Mouse (Mus musculus) frontal cortex, postnatal 14 days (tissue): ENCODE measurements around the gene Nos1ap.

Experiments
- DNase-seq, 2 experiments: peaks; one replicate each; pipeline ENCODE4 v3.0.0; 2022; ENCODE audit warnings: low spot score in 2 of 2

Nos1ap gene

GRCm38 (mm10) chr1:170363746-170364145, 225.9 kb downstream of the Nos1ap start:
- DNase-seq: no peak

DNA sequence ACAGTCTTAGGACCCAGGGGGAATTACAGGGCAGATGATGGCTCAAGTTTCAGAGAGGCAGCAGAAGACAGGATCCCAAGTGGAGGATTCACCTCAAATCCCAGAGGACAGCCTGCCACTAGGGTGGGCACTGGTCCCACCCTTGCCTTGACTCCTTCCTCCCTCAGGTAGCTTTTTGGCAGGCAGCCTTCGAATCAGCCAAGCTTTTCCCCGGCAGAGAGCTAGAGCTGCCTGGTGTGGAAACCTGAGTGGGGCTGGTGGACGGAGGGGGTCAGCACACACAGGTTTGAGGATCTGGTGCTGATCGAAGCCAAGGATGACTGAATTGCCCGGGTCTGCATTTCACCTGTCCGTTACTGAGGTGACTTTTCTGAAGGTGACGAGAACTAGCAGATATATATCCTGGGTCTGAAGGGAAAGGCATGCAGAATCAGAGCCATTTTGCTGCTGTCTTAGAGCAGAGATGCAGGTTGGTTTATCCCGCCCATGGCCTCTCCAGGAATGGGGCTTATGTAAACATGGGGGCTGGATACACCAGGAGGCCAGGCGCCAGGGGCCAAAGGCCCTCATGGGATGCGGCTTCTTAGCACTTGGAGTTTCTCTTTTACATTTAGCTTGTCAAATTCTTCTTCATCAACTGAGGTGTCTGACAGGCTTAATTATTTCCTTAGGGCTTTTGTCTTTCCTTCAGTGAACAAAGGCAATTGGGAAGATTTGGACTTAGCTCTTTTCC, 229.3 kb downstream of the Nos1ap start:
- no peak for DNase-seq

DNA sequence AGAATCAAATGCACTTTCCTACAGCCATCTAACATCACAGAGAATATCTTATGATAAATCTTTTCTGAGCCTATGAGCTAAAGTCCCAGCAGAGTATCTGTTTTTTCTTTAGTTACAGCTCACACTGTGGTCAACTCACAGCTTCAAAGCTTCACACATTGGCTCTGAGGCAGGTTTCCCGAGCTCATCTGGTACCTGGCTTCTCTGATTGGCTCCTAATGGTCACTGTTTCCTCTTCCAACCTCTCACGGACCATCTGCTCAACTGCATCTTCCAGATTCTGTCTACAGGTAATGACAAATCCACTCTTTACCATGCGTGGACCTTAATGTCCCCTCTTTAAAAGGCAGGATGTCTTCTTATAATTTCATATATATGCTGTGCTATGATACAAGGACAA, 236.3 kb downstream of the Nos1ap start:
- no peak for DNase-seq

DNA sequence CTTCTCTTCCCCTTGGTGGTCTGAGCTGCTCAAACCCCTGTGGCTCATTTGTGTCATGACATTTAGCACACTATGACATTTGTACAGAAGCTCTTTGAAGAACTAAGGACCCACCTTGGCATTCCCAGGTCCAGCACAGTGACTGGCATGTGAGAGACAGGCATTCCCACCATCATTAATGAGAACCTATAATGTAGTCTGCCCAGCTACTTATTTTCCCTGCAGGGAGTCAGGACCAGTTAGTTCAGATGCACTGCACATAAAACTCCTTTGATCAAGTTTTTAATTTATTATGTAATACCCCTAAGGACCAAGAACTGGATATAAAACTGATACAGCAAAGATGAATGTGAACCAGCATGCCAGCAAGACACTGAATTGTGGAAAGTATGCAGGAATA, 238.6 kb downstream of the Nos1ap start:
- no peak for DNase-seq

DNA sequence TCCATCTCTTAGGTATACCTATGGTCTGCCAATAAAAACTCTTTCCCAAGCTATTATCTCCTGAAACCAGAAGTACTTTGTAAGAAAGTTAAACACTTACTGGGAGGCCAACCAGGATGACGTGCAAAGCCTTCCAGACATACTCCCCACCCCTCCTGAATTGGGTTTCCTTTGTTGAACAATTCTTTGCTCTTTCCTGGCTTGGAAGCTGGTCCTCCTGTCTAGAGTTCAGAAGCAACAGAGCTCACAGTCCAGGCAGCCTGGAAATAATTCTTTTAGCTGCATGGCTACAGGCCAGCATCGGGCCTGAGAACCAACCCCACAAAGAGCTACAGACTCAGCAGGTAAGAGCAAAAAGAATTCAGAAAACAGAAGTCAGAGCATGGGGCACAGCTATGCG, 243.4 kb downstream of the Nos1ap start:
- no peak for DNase-seq

DNA sequence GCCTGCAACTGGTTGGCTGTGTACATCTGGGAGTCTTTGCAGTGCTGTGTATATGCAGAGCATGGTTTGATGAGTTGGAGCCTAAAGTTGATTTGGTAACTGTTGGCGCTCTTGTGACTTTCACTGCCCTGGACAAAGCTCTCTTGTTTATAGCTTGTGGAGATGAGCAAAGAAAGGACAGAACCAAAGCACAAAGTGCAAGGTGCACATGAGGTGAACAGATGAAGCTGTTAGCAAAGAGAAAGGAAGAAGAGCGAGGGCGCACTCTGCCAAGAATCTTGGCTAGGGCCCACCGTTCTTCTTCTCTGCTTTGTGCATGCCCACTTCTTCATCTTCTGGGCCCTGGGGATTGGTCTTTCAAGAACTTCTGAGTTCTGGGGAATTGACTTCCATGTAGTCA, 245.8 kb downstream of the Nos1ap start:
- DNase-seq: no peak

DNA sequence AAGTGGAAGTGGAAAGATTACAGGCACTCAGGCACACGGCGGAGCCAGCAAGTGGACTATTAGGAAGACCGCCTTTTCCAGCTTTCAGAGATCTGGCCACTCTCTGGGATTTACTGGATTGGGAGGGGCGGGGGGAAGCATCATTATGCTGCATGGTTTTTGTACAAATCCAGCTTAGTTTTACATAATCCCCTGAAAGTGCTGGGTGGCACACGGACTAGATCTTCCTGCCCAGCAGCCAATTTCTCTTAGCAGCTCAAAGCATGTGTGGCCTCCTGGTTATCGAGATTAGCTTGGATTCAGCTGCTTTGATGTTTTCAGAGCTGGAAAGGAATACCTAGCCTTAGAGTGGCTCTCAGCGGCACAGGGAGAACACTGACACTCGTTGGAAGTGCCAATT, 246.6 kb downstream of the Nos1ap start:
- no peak for DNase-seq

DNA sequence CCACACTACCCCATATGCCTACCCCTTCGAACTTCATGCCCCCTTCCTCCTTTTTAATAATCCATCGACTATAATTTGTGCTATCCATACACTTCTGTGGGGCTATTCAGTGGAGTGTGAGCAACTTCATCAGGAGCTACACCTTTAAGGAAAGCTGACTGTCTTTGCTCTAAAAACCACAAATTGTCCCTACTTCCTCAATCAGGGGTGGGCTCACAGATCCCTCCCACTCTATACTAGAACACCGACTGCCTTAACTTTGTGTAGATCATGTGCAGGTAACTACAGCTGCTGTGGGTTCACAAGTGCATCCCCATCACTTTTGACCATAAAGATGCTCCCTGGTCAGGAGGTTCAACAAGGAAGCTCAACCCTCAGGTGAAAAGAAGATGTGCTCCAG, 249.7 kb downstream of the Nos1ap start:
- DNase-seq: no peak

DNA sequence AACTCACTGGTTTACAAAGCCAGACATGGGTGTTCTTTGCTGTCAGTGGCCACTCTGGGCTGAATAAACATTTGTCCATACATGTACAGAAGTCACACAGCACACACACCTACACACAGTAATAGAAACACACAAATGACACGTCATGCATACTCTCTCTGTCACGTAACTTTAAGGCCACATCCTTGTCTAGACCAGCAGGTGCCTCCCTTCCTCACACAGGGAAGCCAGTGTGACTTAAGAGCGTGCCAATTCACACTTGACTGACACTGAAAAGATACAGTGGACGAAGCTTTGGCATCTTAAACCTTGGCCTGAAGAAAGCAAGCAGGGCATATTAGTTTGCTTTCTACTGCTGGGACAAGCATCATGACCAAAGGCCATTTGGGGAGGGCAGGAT, 256.9 kb downstream of the Nos1ap start:
- DNase-seq: no peak

- DNase-seq: no peak
These were observed 257.7 kb downstream of the Nos1ap start for GRCm38 (mm10) chr1:170331926-170332325.

DNA sequence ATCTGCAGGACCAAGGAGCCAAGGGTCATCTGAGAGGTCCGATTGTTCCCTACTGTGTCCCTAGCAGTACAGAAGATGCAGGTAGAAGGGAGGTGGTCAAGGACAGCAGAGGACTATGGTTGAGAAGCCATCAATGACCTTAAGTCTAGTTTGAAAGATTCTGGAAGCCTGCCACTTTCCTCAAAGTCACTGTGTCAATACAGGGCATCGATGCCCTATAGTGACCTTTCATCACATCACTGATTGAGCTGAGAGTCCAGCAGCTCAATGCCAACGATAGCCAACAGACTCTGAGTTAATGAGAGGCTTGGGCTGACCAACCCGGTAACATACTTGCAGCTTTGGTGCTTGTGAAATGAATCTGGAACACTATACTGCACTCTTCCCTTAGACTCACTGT, 264.4 kb downstream of the Nos1ap start:
- DNase-seq: no peak

DNA sequence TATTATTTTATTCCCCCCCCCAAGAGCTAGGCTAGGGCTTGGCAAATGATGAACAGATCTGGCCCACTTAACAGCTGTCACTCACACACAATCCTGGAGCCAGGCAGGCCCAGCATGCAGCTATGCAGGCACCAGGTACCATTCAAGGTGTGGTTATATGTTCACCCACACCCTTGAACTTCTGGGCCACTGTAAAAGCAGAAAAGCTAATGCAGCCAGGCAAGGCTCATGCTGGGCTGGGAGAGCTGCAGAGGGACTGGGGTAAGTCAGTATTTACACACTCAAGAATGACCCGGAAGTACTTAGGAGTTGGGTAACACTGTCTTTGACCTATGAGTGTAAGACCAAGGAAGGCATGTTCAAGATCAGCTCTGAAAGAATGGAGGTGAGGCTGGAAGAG, 265.3 kb downstream of the Nos1ap start:
- no peak for DNase-seq

GRCm38 (mm10) chr1:170323001-170323400, 266.7 kb downstream of the Nos1ap start:
- DNase-seq: no peak

DNA sequence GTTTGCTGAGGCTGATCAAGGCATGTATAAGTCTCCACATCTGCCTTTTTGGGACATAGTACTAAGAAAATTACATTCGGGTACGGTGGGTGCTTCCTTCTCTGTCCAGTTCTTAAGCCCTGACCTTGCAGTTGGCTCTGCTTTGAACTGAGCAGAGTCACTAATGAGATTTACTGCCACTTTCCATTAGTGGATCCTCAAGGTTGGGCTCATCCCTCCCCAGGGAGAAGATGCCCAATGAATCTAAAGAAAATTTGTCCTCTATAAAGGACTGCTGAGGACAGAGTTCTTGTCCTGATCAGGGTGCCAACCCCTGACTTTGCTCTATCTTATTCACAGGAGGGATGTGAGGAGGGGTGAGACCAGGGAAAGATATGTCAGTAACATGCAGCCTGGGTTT, 267.6 kb downstream of the Nos1ap start:
- DNase-seq: no peak

GRCm38 (mm10) chr1:170311431-170311830, 278.2 kb downstream of the Nos1ap start:
- DNase-seq: no peak

DNA sequence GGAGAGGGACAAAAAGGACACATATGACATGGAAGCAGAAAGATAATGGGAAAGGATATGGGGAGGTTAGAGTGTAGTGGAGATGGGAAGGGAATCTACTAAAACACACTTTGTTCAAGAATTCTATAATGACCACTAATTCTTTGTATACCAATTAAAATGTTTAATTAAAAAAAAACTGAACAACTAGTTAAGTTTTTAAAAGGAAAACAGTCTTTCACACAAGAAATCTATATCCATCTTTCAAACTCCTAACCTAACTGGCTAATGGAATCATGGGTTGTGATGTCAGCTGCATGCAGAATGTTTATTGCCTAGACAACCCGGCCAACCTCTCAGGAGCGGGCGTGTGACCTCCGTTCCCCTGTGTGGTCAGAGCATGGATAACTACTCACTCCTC, 281.2 kb downstream of the Nos1ap start, which contains the start of gene Spata46:
Gene Spata46, plus strand, starts transcription at position 301 of the 400 bp plus-strand sequence.
- no peak for DNase-seq

DNA sequence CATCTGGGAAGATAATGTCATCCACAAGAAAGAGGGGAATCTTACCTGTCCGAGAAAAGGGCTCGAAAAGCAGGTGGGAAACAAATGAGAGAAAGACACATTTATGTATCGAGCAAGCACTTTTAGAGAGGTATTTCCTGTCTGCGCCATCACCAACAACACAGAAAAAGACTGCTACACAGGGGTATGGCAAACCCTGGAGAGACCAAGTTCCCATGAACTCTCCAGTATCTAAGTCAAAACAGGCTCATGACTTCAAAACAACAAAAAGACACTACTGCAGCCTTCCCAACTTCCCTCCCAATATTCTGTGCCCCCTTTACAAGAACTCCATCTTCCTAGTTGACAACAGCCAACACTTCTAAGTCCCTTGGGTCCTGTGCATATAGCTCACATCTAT, 283.4 kb downstream of the Nos1ap start, which contains the start of gene Gm7694:
Gene Gm7694, minus strand, starts transcription at position 101 of the 400 bp plus-strand sequence.
- no peak for DNase-seq

DNA sequence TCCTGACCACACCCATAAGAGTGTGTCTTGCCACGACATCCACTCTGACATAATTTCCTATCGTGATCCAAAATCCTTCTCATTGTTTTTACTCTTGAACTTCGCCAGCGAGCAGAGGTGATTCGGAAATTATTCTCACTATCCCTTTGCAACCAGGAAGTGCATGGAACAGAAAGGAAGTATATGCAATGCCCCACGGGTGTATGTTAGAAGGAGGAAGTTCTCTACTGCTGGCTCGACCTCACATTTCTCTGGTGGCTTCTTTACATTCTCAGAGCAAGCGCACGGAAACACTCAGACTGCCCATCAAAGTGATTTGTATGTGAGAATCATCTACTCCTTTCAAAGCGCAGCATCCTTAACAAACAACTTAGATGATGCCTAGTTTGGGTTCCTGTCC, 284.7 kb downstream of the Nos1ap start:
- no peak for DNase-seq

DNA sequence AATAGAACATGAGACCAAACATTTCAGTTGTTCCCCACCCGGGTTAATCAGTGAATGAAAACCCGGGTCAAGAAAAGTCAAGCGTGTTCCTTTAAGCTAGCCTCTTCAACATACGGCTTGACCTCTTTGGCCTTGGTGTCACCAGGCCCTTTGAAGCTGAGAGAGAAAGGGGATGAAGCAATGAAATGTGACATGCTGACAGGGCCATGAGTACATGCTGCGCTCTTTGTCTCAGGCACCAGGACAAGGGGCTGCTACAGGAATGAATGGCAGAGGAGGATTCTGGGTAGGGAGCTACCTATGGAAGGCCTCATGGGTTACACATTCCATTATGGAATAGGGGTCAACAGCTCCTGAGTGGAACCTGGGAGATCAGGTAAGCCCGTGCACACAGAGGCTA, 286.6 kb downstream of the Nos1ap start:
- no peak for DNase-seq

GRCm38 (mm10) chr1:170302456-170302855, 287.2 kb downstream of the Nos1ap start:
- DNase-seq: no peak

- DNase-seq: no peak
These were observed 288.0 kb downstream of the Nos1ap start for GRCm38 (mm10) chr1:170301686-170302085.

DNA sequence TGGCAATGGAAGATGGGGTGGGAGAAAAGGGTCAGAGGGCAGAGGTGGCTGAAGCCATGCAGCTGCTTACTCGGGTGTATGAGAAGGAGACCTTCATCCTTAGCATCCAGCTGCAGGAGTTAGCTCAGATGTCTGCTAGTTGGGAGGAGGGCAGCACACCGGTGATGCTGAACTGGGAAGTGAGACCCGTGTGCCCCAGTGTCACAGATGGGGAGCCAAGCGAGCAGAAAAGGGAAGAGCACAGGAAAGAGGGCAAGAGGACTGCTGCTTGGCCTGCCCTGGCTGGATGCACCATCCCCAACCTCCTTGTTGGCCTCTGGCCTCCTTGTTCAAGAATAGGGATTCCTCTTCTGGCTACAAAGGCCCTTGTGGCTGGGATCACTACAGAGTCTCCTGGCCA, 290.2 kb downstream of the Nos1ap start:
- no peak for DNase-seq

GRCm38 (mm10) chr1:170294786-170295570, 294.7 kb downstream of the Nos1ap start:
- no peak for DNase-seq
